Mouse (Mus musculus) testis, adult 2 months (tissue): ENCODE measurements around the gene Dusp7.

Source experiments
- CTCF ChIP-seq: fragments of 200-500 bp; IDR thresholded peaks from 2 replicates; pipeline ENCODE4 v1.5.1; 2012; ENCODE audit warnings: low read depth, mild to moderate bottlenecking, inconsistent platforms, low read length, moderate library complexity; ENCODE audit not compliant: control insufficient read depth, insufficient read depth, insufficient replicate concordance
- POLR2A ChIP-seq: fragments of 200-500 bp; IDR thresholded peaks from 2 replicates; pipeline ENCODE4 v1.6.1; 2012; ENCODE audit warnings: low read depth, mild to moderate bottlenecking, inconsistent platforms, low read length, moderate library complexity; ENCODE audit not compliant: control insufficient read depth

GRCm38 (mm10) chr9:106339173-106339558 lies 29.3 kb upstream of the Dusp7 start:
- no peak for TF ChIP-seq CTCF
- no peak for TF ChIP-seq POLR2A
